Mouse (Mus musculus) lung, adult 2 months (tissue): Measurements from ENCODE around the gene Gpr19.

Experiments used
- CTCF ChIP-seq: fragments of 200-500 bp; IDR thresholded peaks from 2 replicates; pipeline ENCODE4 v1.5.1; 2011; ENCODE audit warnings: mild to moderate bottlenecking, low read length, control low read depth; ENCODE audit not compliant: insufficient read depth
- POLR2A ChIP-seq: fragments of 200-500 bp; IDR thresholded peaks from 2 replicates; pipeline ENCODE4 v1.6.1; 2011; ENCODE audit warnings: low read depth, mild to moderate bottlenecking, control low read depth, low read length, borderline replicate concordance; ENCODE audit errors: extremely low read depth

GRCm38 (mm10) chr6:134840346-134840745 lies 58.0 kb downstream of the Gpr19 start:
- no peak for TF ChIP-seq CTCF
- no peak for TF ChIP-seq POLR2A
